Mouse (Mus musculus) embryo, embryonic 11.5 days (tissue): ENCODE measurements around the gene Cacna1e.

Source experiments
- DNase-seq: peaks from one replicate; pipeline ENCODE4 v3.0.0-alpha.2; 2012; ENCODE audit warnings: low read depth, low spot score

The Cacna1e gene

GRCm38 (mm10) chr1:154515350-154515749 lies 369.0 kb downstream of the Cacna1e start:
- DNase-seq, result no peak

GRCm38 (mm10) chr1:154511736-154512135 lies 372.6 kb downstream of the Cacna1e start:
- DNase-seq, result no peak

- no peak for DNase-seq
Measured at GRCm38 (mm10) chr1:154504005-154504404, 380.3 kb downstream of the Cacna1e start.

GRCm38 (mm10) chr1:154500869-154501268 lies 383.4 kb downstream of the Cacna1e start:
- no peak for DNase-seq

GRCm38 (mm10) chr1:154500187-154500866 lies 384.0 kb downstream of the Cacna1e start:
- no peak for DNase-seq

- no peak for DNase-seq
Measured at GRCm38 (mm10) chr1:154498821-154499220, 385.5 kb downstream of the Cacna1e start.

GRCm38 (mm10) chr1:154491071-154491470 lies 393.2 kb downstream of the Cacna1e start:
- DNase-seq, result no peak

- no peak for DNase-seq
Measured at GRCm38 (mm10) chr1:154476671-154477070, 407.6 kb downstream of the Cacna1e start.

GRCm38 (mm10) chr1:154475706-154476105 lies 408.6 kb downstream of the Cacna1e start:
- DNase-seq, result no peak

GRCm38 (mm10) chr1:154474156-154474555 lies 410.1 kb downstream of the Cacna1e start:
- DNase-seq, result no peak

- no peak for DNase-seq
Measured at GRCm38 (mm10) chr1:154467265-154467664, 417.0 kb downstream of the Cacna1e start.

GRCm38 (mm10) chr1:154461521-154461920 lies 422.8 kb downstream of the Cacna1e start:
- DNase-seq, result no peak

- no peak for DNase-seq
Measured at GRCm38 (mm10) chr1:154460067-154460466, 424.2 kb downstream of the Cacna1e start.

GRCm38 (mm10) chr1:154458601-154459000 lies 425.7 kb downstream of the Cacna1e start:
- DNase-seq, result no peak

GRCm38 (mm10) chr1:154450799-154451198 lies 433.5 kb downstream of the Cacna1e start:
- DNase-seq, result no peak

GRCm38 (mm10) chr1:154446456-154446855 lies 437.8 kb downstream of the Cacna1e start:
- no peak for DNase-seq

GRCm38 (mm10) chr1:154433520-154433919 lies 450.8 kb downstream of the Cacna1e start:
- DNase-seq, result no peak

- DNase-seq, result no peak
Measured at GRCm38 (mm10) chr1:154433112-154433511, 451.2 kb downstream of the Cacna1e start.

GRCm38 (mm10) chr1:154428276-154428675 lies 456.0 kb downstream of the Cacna1e start:
- DNase-seq, result no peak

- no peak for DNase-seq
Measured at GRCm38 (mm10) chr1:154418278-154418677, 466.0 kb downstream of the Cacna1e start.

- peak; percentile 3 for DNase-seq
Measured at GRCm38 (mm10) chr1:154416384-154417155, 467.7 kb downstream of the Cacna1e start.

- no peak for DNase-seq
Measured at GRCm38 (mm10) chr1:154415826-154416225, 468.5 kb downstream of the Cacna1e start.

- DNase-seq, result no peak
Measured at GRCm38 (mm10) chr1:154413138-154413537, 471.2 kb downstream of the Cacna1e start.
